In genomic region chr19:47276730-47277129, GRCm38 (mm10) we compare ENCODE assay signal across 9 mouse cellular contexts.
DNase-seq lines count a peak whose midpoint lies in the region; ATAC-seq and TF ChIP-seq lines count a peak whose summit lies in the region.
"Had no signal": no experiment of that assay in that cellular context is flagged by ENCODE, and none has a peak within 500 bp of the region (broad histone marks: within the 10 kb centered on the region; RNA-seq: fewer than 3 reads in every experiment).

No protein-coding gene starts in this region.

- H3K4me1 ChIP-seq in forebrain, embryonic 15.5 days: peaks cover 14% of the 10 kb centered on the region
- peaks cover 11% of the 10 kb centered on the region; the same call in 1 of the 2 replicates for H3K4me1 ChIP-seq in forebrain, embryonic 13.5 days
- peaks cover 17% of the 10 kb centered on the region for H3K4me1 ChIP-seq in cortical plate, adult 2 months (ENCODE audit: control insufficient read depth, insufficient read depth, low read length)
- H3K4me1 ChIP-seq in kidney, postnatal 0 days (replicated peaks; ENCODE audit: insufficient read depth, low read length): peaks cover 25% of the 10 kb centered on the region; the same call in 1 of the 2 replicates
- peaks cover 2% of the 10 kb centered on the region for H3K4me1 ChIP-seq in lung, postnatal 0 days (ENCODE audit: insufficient read depth, low read depth, low read length)
- no peaks in the 10 kb centered on the region for H3K4me1 ChIP-seq in hindbrain, embryonic 12.5 days
- H3K4me1 ChIP-seq in midbrain, embryonic 15.5 days: 0 out of 2 replicates have a peak, but pooled peaks cover 2% of the 10 kb centered on the region

- no peaks in the 10 kb centered on the region for H3K9me3 ChIP-seq in forebrain, embryonic 15.5 days
- no peaks in the 10 kb centered on the region for H3K9me3 ChIP-seq in forebrain, embryonic 13.5 days (replicated peaks)
- H3K9me3 ChIP-seq in kidney, postnatal 0 days (replicated peaks; ENCODE audit: low read length): no peaks in the 10 kb centered on the region
- H3K9me3 ChIP-seq in lung, postnatal 0 days (ENCODE audit: low read length): no peaks in the 10 kb centered on the region
- H3K9me3 ChIP-seq in hindbrain, embryonic 12.5 days (replicated peaks): no peaks in the 10 kb centered on the region
- H3K9me3 ChIP-seq in midbrain, embryonic 15.5 days: no peaks in the 10 kb centered on the region

- H3K36me3 ChIP-seq in forebrain, embryonic 15.5 days: no peaks in the 10 kb centered on the region
- peaks cover 36% of the 10 kb centered on the region for H3K36me3 ChIP-seq in forebrain, embryonic 13.5 days (ENCODE audit: poor library complexity, severe bottlenecking)
- H3K36me3 ChIP-seq in kidney, postnatal 0 days (ENCODE audit: insufficient read depth, low read length): peaks cover 36% of the 10 kb centered on the region
- H3K36me3 ChIP-seq in lung, postnatal 0 days (ENCODE audit: insufficient read depth, low read length): peaks cover 46% of the 10 kb centered on the region; the same call in 1 of the 2 replicates
- H3K36me3 ChIP-seq in hindbrain, embryonic 12.5 days: peaks cover 35% of the 10 kb centered on the region
- no peaks in the 10 kb centered on the region for H3K36me3 ChIP-seq in midbrain, embryonic 15.5 days (replicated peaks)

- no peaks in the 10 kb centered on the region for H3K27me3 ChIP-seq in forebrain, embryonic 15.5 days
- H3K27me3 ChIP-seq in forebrain, embryonic 13.5 days: no peaks in the 10 kb centered on the region
- H3K27me3 ChIP-seq in kidney, postnatal 0 days (ENCODE audit: insufficient read depth, low read length): no peaks in the 10 kb centered on the region
- no peaks in the 10 kb centered on the region for H3K27me3 ChIP-seq in lung, postnatal 0 days (replicated peaks; ENCODE audit: insufficient read depth, low read length)
- H3K27me3 ChIP-seq in hindbrain, embryonic 12.5 days: no peaks in the 10 kb centered on the region
- H3K27me3 ChIP-seq in midbrain, embryonic 15.5 days (replicated peaks): no peaks in the 10 kb centered on the region

- H3K4me2 ChIP-seq in forebrain, embryonic 15.5 days (replicated peaks): no peak overlapping the region
- H3K4me2 ChIP-seq in forebrain, embryonic 13.5 days: no peak overlapping the region
- no peak overlapping the region for H3K4me2 ChIP-seq in kidney, postnatal 0 days (ENCODE audit: low read length)
- H3K4me2 ChIP-seq in lung, postnatal 0 days (replicated peaks; ENCODE audit: low read depth, low read length): no peak overlapping the region
- no peak overlapping the region for H3K4me2 ChIP-seq in hindbrain, embryonic 12.5 days (replicated peaks)
- no peak overlapping the region for H3K4me2 ChIP-seq in midbrain, embryonic 15.5 days
- H3K4me2 ChIP-seq: liver, embryonic 11.5 days had no signal

- 0 out of 2 replicates have a peak overlapping the region, but pooled peaks have one; percentile 5 for H3K27ac ChIP-seq in forebrain, embryonic 15.5 days (replicated peaks)
- H3K27ac ChIP-seq in forebrain, embryonic 13.5 days: no peak overlapping the region
- H3K27ac ChIP-seq in cortical plate, adult 2 months (ENCODE audit: insufficient read depth, low read length): 0 out of 2 replicates have a peak overlapping the region, but pooled peaks have one; percentile 10
- peak overlapping the region; percentile 66 for H3K27ac ChIP-seq in kidney, postnatal 0 days
- 0 out of 2 replicates have a peak overlapping the region, but pooled peaks have one; percentile 26 for H3K27ac ChIP-seq in lung, postnatal 0 days (ENCODE audit: low read length)
- no peak overlapping the region for H3K27ac ChIP-seq in hindbrain, embryonic 12.5 days
- no peak overlapping the region for H3K27ac ChIP-seq in midbrain, embryonic 15.5 days

- DNase-seq in kidney, postnatal 0 days (ENCODE audit: low spot score): peak; percentile 83
- peak; percentile 68 for DNase-seq in lung, postnatal 0 days (ENCODE audit: low spot score)
- no peak for DNase-seq in spleen, postnatal 10 days (ENCODE audit: low spot score in 2 of 2)

- 84% methylated on average over 6 of the region's 6 CpGs for WGBS in forebrain, embryonic 15.5 days
- 89% methylated on average over 6 of the region's 6 CpGs for WGBS in forebrain, embryonic 13.5 days
- 46% methylated on average over 6 of the region's 6 CpGs for WGBS in kidney, postnatal 0 days
- WGBS in lung, postnatal 0 days: 53% methylated on average over 6 of the region's 6 CpGs
- WGBS in hindbrain, embryonic 12.5 days: 94% methylated on average over 6 of the region's 6 CpGs
- 89% methylated on average over 6 of the region's 6 CpGs for WGBS in midbrain, embryonic 15.5 days

- ATAC-seq in forebrain, embryonic 15.5 days (replicated peaks): no peak
- ATAC-seq in forebrain, embryonic 13.5 days: no peak
- no peak for ATAC-seq in kidney, postnatal 0 days (replicated peaks; ENCODE audit: low FRiP score, low read depth)
- peak; percentile 42 for ATAC-seq in lung, postnatal 0 days
- ATAC-seq in hindbrain, embryonic 12.5 days (ENCODE audit: low FRiP score): no peak
- no peak for ATAC-seq in midbrain, embryonic 15.5 days (replicated peaks)

- peak; percentile 58 for TF ChIP-seq EP300 in lung, postnatal 0 days (IDR thresholded peaks at IDR 0.05)

- no peak overlapping the region for H3K4me3 ChIP-seq in forebrain, embryonic 15.5 days
- H3K4me3 ChIP-seq in forebrain, embryonic 13.5 days: no peak overlapping the region
- no peak overlapping the region for H3K4me3 ChIP-seq in cortical plate, adult 2 months (ENCODE audit: insufficient read depth, low read length)
- no peak overlapping the region for H3K4me3 ChIP-seq in kidney, postnatal 0 days (replicated peaks; ENCODE audit: low read depth, low read length)
- H3K4me3 ChIP-seq in lung, postnatal 0 days (ENCODE audit: low read depth, low read length): no peak overlapping the region
- no peak overlapping the region for H3K4me3 ChIP-seq in hindbrain, embryonic 12.5 days
- H3K4me3 ChIP-seq in midbrain, embryonic 15.5 days: no peak overlapping the region

- no peak overlapping the region for H3K9ac ChIP-seq in forebrain, embryonic 15.5 days (replicated peaks)
- no peak overlapping the region for H3K9ac ChIP-seq in forebrain, embryonic 13.5 days
- no peak overlapping the region for H3K9ac ChIP-seq in kidney, postnatal 0 days (ENCODE audit: low read depth, low read length)
- H3K9ac ChIP-seq in lung, postnatal 0 days (replicated peaks; ENCODE audit: low read depth): no peak overlapping the region
- H3K9ac ChIP-seq in hindbrain, embryonic 12.5 days: no peak overlapping the region
- H3K9ac ChIP-seq in midbrain, embryonic 15.5 days: no peak overlapping the region

- no peak for TF ChIP-seq CTCF in cortical plate, adult 2 months (IDR thresholded peaks at IDR 0.05; ENCODE audit: extremely low read depth, insufficient read depth, low read length)
- TF ChIP-seq CTCF in kidney, postnatal 0 days (IDR thresholded peaks at IDR 0.05; ENCODE audit: low read depth): no peak
- no peak for TF ChIP-seq CTCF in lung, postnatal 0 days (IDR thresholded peaks at IDR 0.05)

- TF ChIP-seq POLR2A in cortical plate, adult 2 months (IDR thresholded peaks at IDR 0.05; ENCODE audit: extremely low read depth, insufficient read depth, low read length): no peak

Comparison
In these comparisons a context has a peak if more than half of its experiments do, and no peak if none do; other contexts are left out.
1. H3K27ac ChIP-seq: peak in forebrain, embryonic 15.5 days (single experiment), cortical plate, adult 2 months (single experiment), kidney, postnatal 0 days (single experiment) and lung, postnatal 0 days (single experiment); none in forebrain, embryonic 13.5 days (single experiment), hindbrain, embryonic 12.5 days (single experiment) and midbrain, embryonic 15.5 days (single experiment).
2. DNase-seq: peak in kidney, postnatal 0 days (single experiment) and lung, postnatal 0 days (single experiment); none in spleen, postnatal 10 days (0 of 2).